In the genomic region with DNA sequence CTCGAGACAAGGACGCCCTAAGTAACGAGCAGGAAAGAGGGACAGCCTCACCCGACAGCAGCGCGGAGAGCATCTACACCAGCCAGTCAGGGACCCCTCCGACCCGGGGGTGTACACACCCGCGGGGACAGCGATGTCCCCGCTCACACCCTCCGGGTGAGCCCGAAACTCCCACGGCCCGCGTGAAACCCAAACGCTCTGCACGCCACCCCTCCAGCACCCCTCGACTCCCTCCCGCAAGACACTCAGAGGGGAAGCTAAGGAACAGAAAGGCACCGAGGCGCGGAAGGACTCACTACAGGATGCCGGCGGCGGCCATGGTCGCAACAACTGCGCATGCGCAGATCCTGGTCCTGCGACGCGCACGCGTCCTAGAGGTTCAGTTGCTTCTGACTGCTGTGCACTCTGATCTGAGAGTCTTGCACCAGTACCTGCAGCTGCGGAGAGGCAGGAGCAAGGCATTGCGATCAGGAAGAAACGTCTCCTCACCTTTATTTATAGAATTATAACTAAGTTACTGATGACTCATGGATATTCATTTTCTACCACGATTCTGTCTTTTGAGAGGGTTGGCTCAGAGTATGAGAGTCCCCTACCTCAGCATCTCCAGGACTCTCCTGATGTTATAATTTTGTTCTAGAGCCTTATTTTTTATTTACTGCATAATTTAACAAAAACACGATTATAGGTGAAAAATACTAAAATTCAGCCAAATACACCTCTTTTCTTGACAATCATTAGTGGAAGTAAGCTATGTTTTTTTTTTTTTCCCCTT, we compare ENCODE assay signal across 8 mouse cellular contexts. TPM values are rescaled to one million over a fixed set of nuclear protein-coding genes. Genes with fewer than 3 reads are reported as not detected.
DNase-seq lines count a peak whose midpoint lies in the region; ATAC-seq lines count a peak whose summit lies in the region.

A gene (minus strand): TSS at position 338 of the 775 bp plus-strand sequence.

- peaks cover 13% of the 10 kb centered on the region for H3K4me1 ChIP-seq in hindbrain, embryonic 15.5 days (replicated peaks)

- peaks cover 24% of the 10 kb centered on the region for H3K36me3 ChIP-seq in hindbrain, embryonic 15.5 days
- H3K36me3 ChIP-seq in macrophage (ENCODE audit: inconsistent target) = peaks cover 7% of the 10 kb centered on the region; the same call in 1 of the 2 replicates

- DNase-seq in R1 (ENCODE audit: low read depth, low spot score) = peak; percentile 94
- DNase-seq in cerebellum, postnatal 25 days = peak; percentile 95 to 96
- peak; percentile 90 to 93 for DNase-seq in frontal cortex, postnatal 25 days (ENCODE audit: low spot score in 2 of 2)
- DNase-seq in left cerebral cortex, adult 18-20 months (ENCODE audit: low spot score in 2 of 2) = peak; percentile 90 to 94
- peak; percentile 95 for DNase-seq in right cerebral cortex, adult 18-20 months
- DNase-seq in urinary bladder, postnatal 10 days (ENCODE audit: low spot score) = peak; percentile 64

- H3K4me2 ChIP-seq in hindbrain, embryonic 15.5 days = peak within 1 kb of the TSS; percentile 72

- H3K9ac ChIP-seq in hindbrain, embryonic 15.5 days = peak within 1 kb of the TSS; percentile 91

- H3K4me3 ChIP-seq in hindbrain, embryonic 15.5 days = peak within 1 kb of the TSS; percentile 88
- peak within 1 kb of the TSS; percentile 79 for H3K4me3 ChIP-seq in macrophage (ENCODE audit: inconsistent target)

- peak; percentile 98 for ATAC-seq in hindbrain, embryonic 15.5 days (ENCODE audit: low FRiP score, low read depth)

- H3K79me2 ChIP-seq in macrophage (ENCODE audit: inconsistent target) = peaks cover 24% of the 10 kb centered on the region; the same call in 1 of the 2 replicates

- peaks cover 14% of the 10 kb centered on the region; the same call in 1 of the 2 replicates for H3K9me3 ChIP-seq in hindbrain, embryonic 15.5 days

- no peaks in the 10 kb centered on the region for H3K27me3 ChIP-seq in hindbrain, embryonic 15.5 days

- peak within 1 kb of the TSS; percentile 96 for H3K27ac ChIP-seq in hindbrain, embryonic 15.5 days (replicated peaks)
- H3K27ac ChIP-seq in macrophage = no peak within 1 kb of the TSS

- under 1% methylated on average over 40 of the region's 40 CpGs for WGBS in hindbrain, embryonic 15.5 days
- WGBS in macrophage (ENCODE audit: missing documents) = 2% methylated on average over 38 of the region's 40 CpGs

RNA-seq across cellular contexts. Expression of the gene that starts here (rescaled TPM):
- 28.3 and 30.0 TPM in 2 replicates for polyA plus RNA-seq in hindbrain, embryonic 15.5 days (2015; fragmentation: Nextera tagmentation; extraction: Ambion mirVana)
- total RNA-seq in left cerebral cortex, adult 18-20 months (2021) = 10 to 100 TPM; 20.7 to 25.6 TPM
- total RNA-seq in macrophage (2018; cell fraction: chromatin; rRNA removed) = 10 to 100 TPM in 22 of 26 experiments, 1 to 10 TPM in 4; 5.3 to 66.0 (median 28.4) TPM
- total RNA-seq in macrophage (2018; cell fraction: cytosol; rRNA removed) = 1 to 10 TPM; 1.1 to 6.2 (median 3.5) TPM
- 10 to 100 TPM in 23 of 26 experiments, 1 to 10 TPM in 3; 4.7 to 67.2 (median 20.8) TPM for total RNA-seq in macrophage (2018; cell fraction: nucleus; rRNA removed)
- 6.3 to 6.9 TPM (median 6.3 TPM) in 3 replicates for polyA plus RNA-seq in macrophage (2018)
